Mouse (Mus musculus) frontal cortex, postnatal 36 days (tissue): ENCODE measurements around the gene Plxnc1.

Experiments
- DNase-seq, 2 experiments: peaks; one replicate each; pipeline ENCODE4 v3.0.0; 2022; ENCODE audit warnings: low spot score in 2 of 2

Gene Plxnc1

DNA sequence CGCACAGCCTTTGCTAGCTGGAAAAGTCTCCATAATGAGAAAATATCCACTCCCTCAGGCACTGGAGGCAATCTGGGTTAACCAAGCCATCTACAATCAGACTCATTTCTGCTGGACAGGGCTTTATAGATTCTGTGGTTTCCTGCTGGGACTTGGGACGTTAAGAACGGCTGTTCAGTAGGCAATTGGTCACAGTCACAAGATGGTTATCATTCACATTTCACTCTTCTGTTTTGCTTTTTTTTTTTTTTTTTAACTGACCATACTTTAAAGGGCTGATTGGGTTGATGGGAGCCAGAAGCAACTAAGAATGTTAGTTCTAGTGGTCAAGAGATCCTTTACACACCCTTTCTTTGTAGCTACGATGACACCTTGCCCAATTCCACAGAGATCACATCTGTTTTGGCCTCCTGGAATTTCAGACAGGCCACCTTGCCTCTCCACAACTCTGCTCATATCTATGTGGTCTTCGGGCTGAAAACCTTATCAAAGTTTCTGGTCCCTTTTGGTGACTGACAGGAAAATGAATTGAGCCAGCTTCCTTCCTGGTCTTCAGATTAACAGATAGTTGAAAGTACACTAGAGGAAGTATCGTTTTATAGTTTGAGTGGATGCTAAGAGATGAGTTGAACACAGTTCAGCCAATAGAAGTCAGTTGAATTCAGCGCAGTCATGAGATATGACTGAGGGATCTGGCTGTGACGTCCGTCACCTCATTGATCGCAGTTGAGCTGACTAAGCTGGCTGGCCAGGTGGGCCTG lies 3.5 kb upstream of the Plxnc1 start:
- no peak for DNase-seq

DNA sequence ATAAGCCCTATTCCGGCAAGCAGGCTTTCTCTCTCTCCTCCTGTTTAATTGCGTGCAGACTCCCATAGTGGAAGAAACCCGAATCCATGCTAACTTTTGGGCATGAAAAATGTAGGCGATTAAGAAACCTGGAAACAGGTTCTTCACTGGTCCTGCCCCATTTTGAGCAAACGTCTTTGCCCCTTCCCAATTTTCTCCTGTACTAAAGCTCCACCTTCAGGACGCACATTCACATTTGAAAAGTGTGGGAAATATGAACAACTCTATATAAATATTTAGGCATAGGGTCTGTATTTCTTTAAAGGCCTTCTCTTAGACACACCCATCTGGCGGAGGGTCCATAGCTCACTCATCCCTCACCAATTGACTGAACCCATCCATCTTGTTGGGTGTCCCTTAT lies 2.8 kb upstream of the Plxnc1 start:
- DNase-seq = no peak

DNA sequence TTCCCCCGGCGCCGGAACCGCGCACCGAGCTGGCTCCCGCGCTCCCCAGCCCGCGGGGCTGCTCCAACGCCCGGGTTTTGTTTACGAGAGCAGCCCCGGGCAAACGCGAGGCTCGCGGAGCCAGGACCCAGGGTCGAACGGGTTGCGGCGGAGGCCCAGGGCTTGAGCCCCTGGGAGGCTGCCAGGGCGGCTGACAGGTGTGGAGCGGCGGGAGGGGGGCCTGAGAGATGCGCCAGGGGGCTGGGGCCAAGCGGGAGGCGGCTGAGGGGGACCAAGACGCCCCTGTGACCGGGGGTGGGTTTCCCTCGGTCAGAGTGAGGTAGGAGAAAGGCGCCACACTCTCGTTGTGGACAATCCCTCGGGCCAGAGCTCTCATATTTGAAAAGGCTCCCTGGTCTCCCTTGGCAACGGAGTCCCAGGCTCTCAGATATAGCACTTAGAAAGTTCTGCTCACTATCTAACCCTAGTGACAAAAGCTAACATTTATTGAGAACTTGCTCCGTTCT lies 624 bp upstream of the Plxnc1 start:
- no peak for DNase-seq

- peak; percentile 64 to 70 for DNase-seq
Observed at GRCm38 (mm10) chr10:94943846-94944690, 567 bp downstream of the Plxnc1 start.

DNA sequence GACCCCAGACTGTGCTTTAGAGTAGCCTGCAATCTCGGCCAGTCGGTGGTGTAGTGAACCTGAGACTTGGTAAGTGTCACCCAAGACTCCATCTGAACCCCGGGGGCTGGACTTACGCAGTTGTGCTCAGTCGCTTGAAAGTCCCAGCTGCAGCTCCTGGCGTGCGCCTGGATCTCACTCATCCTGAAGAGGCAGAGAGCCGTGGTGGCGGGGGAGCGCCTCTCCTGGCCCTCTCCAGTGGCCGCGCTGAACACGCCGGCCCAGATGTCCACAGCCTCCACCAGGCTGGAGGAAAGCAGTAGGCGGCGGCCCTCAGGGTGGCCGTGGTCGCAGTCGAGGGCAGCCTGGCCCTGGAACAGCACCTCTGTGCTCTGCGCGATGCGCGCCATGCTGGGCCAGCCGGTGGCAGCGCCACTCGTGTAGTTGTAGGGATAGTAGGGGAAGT lies 1.2 kb downstream of the Plxnc1 start:
- peak; percentile 53 to 64 for DNase-seq

GRCm38 (mm10) chr10:94942449-94943041 lies 2.1 kb downstream of the Plxnc1 start:
- peak in 1 of 2 experiments; percentile 22 for DNase-seq

- no peak for DNase-seq
Observed at GRCm38 (mm10) chr10:94941551-94941950, 3.1 kb downstream of the Plxnc1 start.

GRCm38 (mm10) chr10:94940786-94941185 lies 3.8 kb downstream of the Plxnc1 start:
- DNase-seq = no peak

- no peak for DNase-seq
Observed at GRCm38 (mm10) chr10:94940061-94940460, 4.6 kb downstream of the Plxnc1 start.

DNA sequence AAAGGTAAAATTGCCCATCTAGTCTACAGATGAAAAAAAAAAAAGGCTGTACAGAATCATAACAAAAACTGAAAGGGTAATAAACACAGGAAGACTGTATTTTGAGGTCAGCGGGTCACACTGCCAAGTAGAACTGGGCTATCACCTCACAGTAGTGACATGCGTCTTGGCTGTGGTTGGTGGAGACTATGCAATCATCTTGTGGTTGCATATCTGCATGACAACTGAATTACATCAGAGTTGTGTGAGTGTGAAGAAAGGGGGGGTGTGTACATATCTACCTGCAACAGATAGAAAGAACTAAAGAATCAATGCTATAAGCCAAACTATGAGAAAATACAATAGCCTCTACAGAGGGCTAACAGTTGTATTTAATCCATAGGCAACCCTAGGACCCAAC lies 5.7 kb downstream of the Plxnc1 start:
- DNase-seq = no peak

DNA sequence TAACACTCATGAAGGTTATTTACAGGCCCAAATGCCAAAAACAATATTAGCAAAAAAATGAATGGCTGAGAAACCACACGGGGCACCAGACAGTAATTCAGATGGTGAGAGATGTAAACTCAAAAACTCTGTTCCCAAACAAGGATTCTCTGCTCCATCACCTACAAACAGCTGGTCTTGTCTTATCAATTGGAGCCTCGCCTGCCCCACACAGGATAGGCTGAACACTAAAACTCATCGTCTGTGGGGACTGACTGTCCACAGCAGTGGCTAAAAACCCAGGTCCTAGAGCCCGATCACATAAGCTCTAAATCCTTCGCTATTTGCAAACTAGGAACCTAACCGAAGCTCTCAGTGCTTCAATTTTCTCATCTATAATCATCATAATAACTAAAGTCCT lies 6.3 kb downstream of the Plxnc1 start:
- no peak for DNase-seq

GRCm38 (mm10) chr10:94935270-94935669 lies 9.4 kb downstream of the Plxnc1 start:
- no peak for DNase-seq

- no peak for DNase-seq
Observed at GRCm38 (mm10) chr10:94934151-94934614, 10.5 kb downstream of the Plxnc1 start.

DNA sequence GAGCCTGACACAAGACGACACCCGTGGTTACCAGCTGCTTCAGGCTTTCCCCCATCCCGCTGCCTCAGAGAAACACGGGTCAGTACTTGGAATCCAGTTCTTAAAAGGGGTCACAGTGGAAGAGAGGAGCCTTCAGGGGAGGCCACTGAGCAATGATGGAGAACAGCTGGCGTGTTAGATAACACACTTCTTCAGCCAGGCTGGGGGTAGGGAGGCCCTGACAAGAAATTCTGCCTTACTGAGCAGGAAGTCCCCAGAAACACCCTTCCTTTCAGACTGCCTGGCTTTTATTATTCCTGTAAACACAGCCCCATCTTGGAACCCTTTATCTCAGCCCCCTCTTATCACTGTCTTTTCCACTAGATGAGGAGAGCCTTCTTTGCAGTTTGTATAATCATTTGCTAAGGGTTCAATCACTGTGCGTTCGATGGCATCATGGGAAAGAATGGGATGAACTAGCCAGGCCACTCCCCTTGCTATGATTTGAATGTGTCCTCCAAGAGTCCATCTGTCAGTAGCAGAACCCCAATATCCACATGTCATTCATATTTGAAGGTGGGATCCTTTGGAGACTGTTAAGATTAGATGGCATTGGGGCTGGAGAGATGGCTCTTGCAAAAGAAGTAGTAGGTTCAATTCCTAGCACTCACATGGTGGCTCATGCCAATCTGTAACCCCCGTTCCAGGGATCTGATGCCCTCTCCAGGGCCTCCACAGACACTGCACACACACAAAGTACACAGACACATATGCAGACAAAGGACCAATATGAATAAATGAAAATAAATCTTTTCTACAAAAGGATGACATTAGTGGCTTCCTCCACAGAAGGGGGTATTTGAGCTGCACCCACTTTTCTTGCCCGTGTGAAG lies 12.4 kb downstream of the Plxnc1 start:
- DNase-seq = peak in 1 of 2 experiments; percentile 22

- DNase-seq = no peak
Observed at GRCm38 (mm10) chr10:94928164-94928563, 16.5 kb downstream of the Plxnc1 start.

GRCm38 (mm10) chr10:94926297-94926696 lies 18.3 kb downstream of the Plxnc1 start:
- DNase-seq = no peak

DNA sequence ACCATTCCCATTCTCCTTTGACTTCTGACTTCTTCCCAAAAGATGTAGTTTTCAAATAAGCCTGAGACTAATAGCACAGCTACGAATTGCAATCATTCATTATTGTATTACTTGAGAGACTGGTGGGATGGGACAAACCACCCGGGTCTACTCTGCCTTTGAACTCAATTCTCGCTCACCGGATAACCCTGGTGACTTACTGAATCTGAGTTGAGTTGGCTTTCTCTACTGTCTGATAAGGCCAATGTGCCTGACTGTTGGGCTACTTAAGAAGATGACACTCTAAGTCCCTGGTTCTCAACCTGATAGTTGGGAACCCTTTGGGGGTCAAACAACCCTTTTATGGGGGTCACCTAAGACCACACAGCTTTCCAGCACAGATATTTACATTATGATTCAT lies 19.8 kb downstream of the Plxnc1 start:
- DNase-seq = no peak

- DNase-seq = no peak
Observed at GRCm38 (mm10) chr10:94924450-94924849, 20.2 kb downstream of the Plxnc1 start.

- no peak for DNase-seq
Observed at GRCm38 (mm10) chr10:94923337-94923762, 21.3 kb downstream of the Plxnc1 start.

DNA sequence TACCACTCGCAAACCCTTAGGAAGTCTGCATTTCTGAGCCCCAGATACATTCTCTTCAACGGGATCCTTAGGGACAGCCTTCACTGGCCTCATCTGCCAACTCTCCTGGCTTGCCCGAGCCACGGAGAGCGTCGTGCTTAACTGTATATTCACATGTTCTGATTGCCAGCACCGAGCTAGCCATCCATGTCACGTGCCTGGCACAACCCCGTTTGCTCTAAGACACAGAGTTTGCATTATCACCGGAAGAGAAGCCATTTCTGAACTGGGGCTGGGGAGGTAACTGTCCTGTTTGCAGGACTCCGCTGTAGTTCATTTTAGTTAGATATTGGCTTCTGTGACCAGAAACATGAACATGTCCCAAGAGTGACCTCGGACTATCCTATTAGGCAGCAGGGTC lies 21.8 kb downstream of the Plxnc1 start:
- no peak for DNase-seq

DNA sequence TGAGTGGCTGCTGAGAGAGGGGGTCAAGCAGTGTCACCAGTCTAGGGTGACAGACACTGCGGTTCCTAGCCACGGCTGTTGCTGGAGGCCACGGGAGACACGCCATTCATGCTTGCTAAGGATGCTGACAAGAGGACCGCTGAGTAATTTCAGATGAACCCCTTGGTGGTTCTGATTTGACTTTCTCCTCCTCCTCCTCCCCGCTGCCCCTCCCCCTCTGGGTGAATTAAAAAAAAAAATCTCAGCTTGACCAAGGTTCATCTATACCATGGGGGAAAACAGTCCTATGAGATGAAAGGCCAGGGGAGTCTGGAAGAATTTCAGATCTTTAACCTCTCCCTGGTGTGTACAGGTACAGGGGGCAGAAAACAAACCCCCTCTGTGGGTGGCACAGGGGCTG lies 22.9 kb downstream of the Plxnc1 start:
- DNase-seq = no peak
